Mouse (Mus musculus) midbrain, embryonic 15.5 days (tissue): ENCODE data around the gene Wnt4. TPM values are rescaled to one million over a fixed set of nuclear protein-coding genes. Genes with fewer than 3 reads are reported as not detected.

ENCODE experiments used
- ATAC-seq: fragments of 200-750 bp; cut with Nextera tagmentation; replicated peaks from 2 replicates; pipeline ENCODE4 v1.8.0; 2017; ENCODE audit warnings: moderate TSS enrichment
- H3K27ac ChIP-seq: fragments of 300-500 bp; sonication (generic); 2 replicates; pipeline ENCODE4 v1.5.1; 2015; ENCODE audit warnings: mild to moderate bottlenecking, inconsistent platforms
- H3K27me3 ChIP-seq: fragments of 300-500 bp; sonication (generic); replicated peaks from 2 replicates; pipeline ENCODE4 v1.6.1; 2015; ENCODE audit warnings: inconsistent platforms
- H3K36me3 ChIP-seq: fragments of 300-500 bp; sonication (generic); replicated peaks from 2 replicates; pipeline ENCODE4 v1.6.1; 2015; ENCODE audit warnings: inconsistent platforms
- H3K4me1 ChIP-seq: fragments of 300-500 bp; sonication (generic); 2 replicates; pipeline ENCODE4 v1.6.1; 2015; ENCODE audit warnings: inconsistent platforms
- H3K4me2 ChIP-seq: fragments of 300-500 bp; sonication (generic); 2 replicates; pipeline ENCODE4 v1.6.1; 2015; ENCODE audit warnings: inconsistent platforms, mild to moderate bottlenecking, moderate library complexity
- H3K4me3 ChIP-seq: fragments of 300-500 bp; sonication (generic); 2 replicates; pipeline ENCODE4 v1.5.1; 2015; ENCODE audit warnings: mild to moderate bottlenecking, inconsistent platforms
- H3K9ac ChIP-seq: fragments of 300-500 bp; sonication (generic); 2 replicates; pipeline ENCODE4 v1.6.1; 2015; ENCODE audit warnings: mild to moderate bottlenecking, inconsistent platforms
- H3K9me3 ChIP-seq: fragments of 300-500 bp; sonication (generic); 2 replicates; pipeline ENCODE4 v1.6.1; 2016; ENCODE audit warnings: inconsistent platforms
- WGBS: fragments of 180-500 bp; shearing (Covaris S2); methylation state at CpG from one replicate; pipeline ENCODE4 v1.1.7; 2015; ENCODE audit warnings: mixed read lengths; 5-methylcytosine and 5-hydroxymethylcytosine counted together
- polyA plus RNA-seq: library from polyadenylated mRNA; unstranded; fragments of >200 nt; fragmentation: Nextera tagmentation; extraction: Ambion mirVana; gene quantifications from 2 replicates; pipeline ENCODE4 v1.2.1, GENCODE M21; 2015

The Wnt4 gene
- polyA plus RNA-seq, 1 experiment from 2014 or later = 3.4 TPM

DNA sequence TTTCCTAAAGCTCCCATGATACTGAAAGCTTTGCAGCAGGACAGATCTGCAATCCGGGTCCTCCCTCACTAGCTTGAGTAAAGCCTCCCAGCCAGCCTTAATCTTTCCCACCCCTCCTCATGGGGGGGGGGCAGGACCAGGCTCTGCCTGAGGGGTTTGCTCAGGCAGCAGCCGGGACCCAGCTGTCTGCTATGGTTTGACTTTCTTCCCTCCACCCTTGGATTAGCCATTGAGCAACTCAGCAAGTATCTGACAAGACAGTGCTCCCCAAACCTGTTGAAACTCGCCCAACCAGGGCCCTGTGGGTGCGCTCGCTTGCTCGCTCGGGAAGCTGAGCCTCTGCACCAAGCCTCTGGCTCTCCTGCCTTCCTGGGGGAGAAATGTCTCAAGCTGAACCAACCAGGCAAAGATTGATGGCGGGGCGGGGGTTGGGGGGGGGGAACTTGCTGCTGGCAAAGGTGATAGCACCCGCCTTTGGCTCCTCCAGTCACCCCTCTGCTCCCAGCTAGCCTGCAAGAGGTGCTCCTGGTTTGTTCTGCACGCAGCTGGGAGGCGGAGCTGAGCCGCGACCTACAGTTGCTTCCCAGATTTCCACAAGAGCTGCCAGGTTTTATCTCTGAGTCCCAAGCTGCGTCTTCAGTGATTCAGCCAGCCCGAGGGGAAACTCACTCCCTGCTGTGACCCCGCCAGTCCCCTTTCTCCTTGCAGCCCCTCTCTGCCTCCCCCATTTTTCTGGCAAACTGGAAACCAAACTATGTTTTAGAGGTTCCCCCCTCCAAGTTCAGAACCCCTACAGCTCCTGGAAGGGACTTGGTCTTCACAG, 5.5 kb downstream of the Wnt4 start:
- no peaks in the 10 kb centered on the region for H3K9me3 ChIP-seq
- no peak overlapping the region for H3K4me2 ChIP-seq
- 9% methylated on average over 17 of the region's 17 CpGs for WGBS
- H3K27me3 ChIP-seq = peaks cover 39% of the 10 kb centered on the region
- H3K27ac ChIP-seq = no peak overlapping the region
- no peak overlapping the region for H3K9ac ChIP-seq
- no peaks in the 10 kb centered on the region for H3K36me3 ChIP-seq
- no peak overlapping the region for H3K4me3 ChIP-seq
- peaks cover 27% of the 10 kb centered on the region for H3K4me1 ChIP-seq
- no peak for ATAC-seq

DNA sequence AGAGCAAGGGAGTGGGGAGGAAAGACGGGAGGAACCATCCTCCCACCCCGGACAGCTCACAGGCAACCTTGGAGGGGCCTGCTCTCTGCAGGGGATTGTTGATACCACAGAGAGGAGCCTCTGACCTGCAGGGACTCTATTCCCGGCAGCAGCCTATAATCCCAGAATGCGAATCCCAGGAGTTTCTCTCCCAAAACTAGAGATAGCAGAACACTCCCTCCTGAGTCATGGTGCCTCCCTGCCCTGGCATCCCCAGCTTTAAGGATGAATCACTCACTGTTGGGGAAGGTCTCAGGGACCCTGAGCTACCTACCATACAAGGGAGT, 6.1 kb downstream of the Wnt4 start:
- H3K36me3 ChIP-seq = no peaks in the 10 kb centered on the region
- no peak overlapping the region for H3K9ac ChIP-seq
- peaks cover 22% of the 10 kb centered on the region for H3K4me1 ChIP-seq
- H3K27ac ChIP-seq = no peak overlapping the region
- no peak for ATAC-seq
- 16% methylated on average over 4 of the region's 4 CpGs for WGBS
- H3K27me3 ChIP-seq = peaks cover 33% of the 10 kb centered on the region
- H3K9me3 ChIP-seq = no peaks in the 10 kb centered on the region
- no peak overlapping the region for H3K4me3 ChIP-seq
- no peak overlapping the region for H3K4me2 ChIP-seq

DNA sequence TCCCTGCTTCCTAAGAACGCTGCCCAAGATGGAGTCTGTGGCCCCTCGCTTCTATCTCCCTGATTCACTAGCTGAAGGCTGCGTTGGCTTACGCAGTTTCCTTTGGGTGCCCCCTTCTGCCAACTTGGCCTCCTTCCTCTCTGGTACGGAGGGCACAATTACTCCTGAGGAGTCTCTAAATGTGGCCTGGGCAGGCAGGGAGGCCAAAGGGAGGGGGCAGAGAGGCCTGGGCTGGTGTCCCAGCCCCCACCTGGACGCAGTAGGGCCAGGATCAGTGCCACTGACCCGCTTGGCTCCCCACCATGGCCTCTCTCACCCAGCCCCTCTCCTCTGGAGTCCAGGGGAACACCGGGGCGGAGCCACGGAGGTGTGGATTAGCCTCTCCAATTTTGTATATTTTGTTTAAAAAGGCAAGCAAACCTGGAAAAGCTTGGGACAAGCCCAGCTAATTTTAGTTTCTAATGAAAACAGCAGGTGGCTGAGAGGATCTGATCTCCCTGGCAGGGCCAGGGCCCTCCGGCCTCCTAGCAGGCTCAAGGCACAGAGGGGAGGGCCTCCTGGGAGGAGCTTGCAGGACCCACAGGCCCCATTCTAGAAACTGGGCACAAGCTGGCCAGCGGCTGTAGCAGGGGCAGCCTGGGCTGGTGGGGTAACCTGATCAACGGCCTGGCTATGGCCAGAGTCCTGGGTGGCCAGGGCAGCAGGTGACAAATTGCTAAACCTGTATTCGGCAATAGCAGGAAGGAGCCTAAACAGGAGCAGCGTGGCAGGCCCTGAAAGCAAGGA, 8.8 kb downstream of the Wnt4 start:
- Histone ChIP-seq H3K9me3 (no peaks in the 10 kb centered on the region), H3K4me2 (no peak overlapping the region), H3K9ac (no peak overlapping the region), H3K4me1 (peaks cover 8% of the 10 kb centered on the region; the same call in 1 of the 2 replicates), H3K27me3 (peaks cover 20% of the 10 kb centered on the region; the same call in 1 of the 2 replicates), H3K27ac (no peak overlapping the region), H3K36me3 (no peaks in the 10 kb centered on the region), H3K4me3 (no peak overlapping the region)
- no peak for ATAC-seq
- 66% methylated on average over 15 of the region's 15 CpGs for WGBS

DNA sequence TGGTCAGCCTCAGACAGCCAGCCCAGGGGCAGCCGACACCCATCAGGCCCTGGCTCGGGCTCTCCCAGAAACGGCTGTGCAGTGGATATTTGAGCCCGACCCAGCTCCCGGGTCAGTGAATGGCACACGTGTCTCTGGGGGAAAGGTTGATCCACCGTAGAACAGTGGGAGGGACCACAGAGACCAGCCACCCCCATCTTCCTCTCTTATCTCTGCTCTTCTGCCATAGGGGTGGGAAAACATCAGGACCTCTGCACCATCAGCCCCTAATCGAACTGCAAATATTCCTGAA, 9.3 kb downstream of the Wnt4 start:
- H3K36me3 ChIP-seq = no peaks in the 10 kb centered on the region
- WGBS = 54% methylated on average over 8 of the region's 8 CpGs
- H3K4me3 ChIP-seq = no peak overlapping the region
- no peak overlapping the region for H3K9ac ChIP-seq
- no peak for ATAC-seq
- no peak overlapping the region for H3K27ac ChIP-seq
- H3K27me3 ChIP-seq = peaks cover 16% of the 10 kb centered on the region; the same call in 1 of the 2 replicates
- H3K4me1 ChIP-seq = peaks cover 8% of the 10 kb centered on the region; the same call in 1 of the 2 replicates
- H3K4me2 ChIP-seq = no peak overlapping the region
- no peaks in the 10 kb centered on the region for H3K9me3 ChIP-seq

DNA sequence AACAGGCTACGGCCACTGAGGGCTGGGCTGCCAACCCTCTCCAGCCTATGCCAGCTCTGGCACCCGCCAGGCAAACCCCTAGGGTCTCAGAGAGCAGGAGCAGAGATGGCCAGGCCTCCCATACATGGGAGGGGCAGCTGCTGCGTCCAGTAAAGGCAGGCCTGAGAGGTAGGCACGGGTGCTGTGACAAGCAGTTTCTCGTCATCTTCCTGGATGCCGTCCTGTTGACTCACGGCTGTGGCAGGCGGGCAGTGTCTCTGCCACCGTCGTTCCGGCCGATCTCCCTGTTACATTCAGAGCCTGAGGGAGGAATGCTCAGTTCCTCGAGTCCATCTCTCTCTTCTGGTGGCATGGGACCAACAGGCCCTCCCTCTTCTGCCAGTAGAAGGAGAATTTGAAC, 9.9 kb downstream of the Wnt4 start:
- Histone ChIP-seq H3K4me1 (peaks cover 8% of the 10 kb centered on the region; the same call in 1 of the 2 replicates), H3K27me3 (peaks cover 13% of the 10 kb centered on the region; the same call in 1 of the 2 replicates), H3K4me2 (no peak overlapping the region), H3K9me3 (no peaks in the 10 kb centered on the region), H3K4me3 (no peak overlapping the region), H3K9ac (no peak overlapping the region), H3K27ac (no peak overlapping the region), H3K36me3 (no peaks in the 10 kb centered on the region)
- WGBS = 84% methylated on average over 13 of the region's 13 CpGs
- ATAC-seq = no peak

DNA sequence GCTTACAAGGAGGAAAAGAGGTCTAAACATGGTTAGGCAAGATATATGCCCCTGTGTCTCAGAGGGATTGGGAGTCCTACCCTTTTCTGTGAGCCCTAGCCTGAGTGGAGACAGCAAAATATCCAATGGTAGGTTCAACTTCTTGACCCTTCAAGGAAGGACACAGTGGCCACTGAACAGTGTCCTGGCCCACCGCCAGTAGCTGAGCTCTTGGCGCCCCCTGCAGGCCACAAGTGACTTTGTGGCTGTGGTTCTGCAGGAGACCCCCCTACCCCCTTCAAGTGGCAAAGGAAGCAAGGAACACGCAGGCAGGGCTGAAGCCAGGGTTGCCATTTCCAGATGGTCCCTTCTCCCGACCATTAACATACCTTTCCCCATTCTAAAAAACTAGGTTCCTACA, 10.5 kb downstream of the Wnt4 start:
- no peak for ATAC-seq
- Histone ChIP-seq H3K9ac (no peak overlapping the region), H3K27me3 (peaks cover 9% of the 10 kb centered on the region; the same call in 1 of the 2 replicates), H3K4me2 (no peak overlapping the region), H3K4me1 (peaks cover 4% of the 10 kb centered on the region; the same call in 1 of the 2 replicates), H3K4me3 (no peak overlapping the region), H3K27ac (no peak overlapping the region), H3K9me3 (no peaks in the 10 kb centered on the region), H3K36me3 (no peaks in the 10 kb centered on the region)
- 5% methylated on average over 4 of the region's 4 CpGs for WGBS

DNA sequence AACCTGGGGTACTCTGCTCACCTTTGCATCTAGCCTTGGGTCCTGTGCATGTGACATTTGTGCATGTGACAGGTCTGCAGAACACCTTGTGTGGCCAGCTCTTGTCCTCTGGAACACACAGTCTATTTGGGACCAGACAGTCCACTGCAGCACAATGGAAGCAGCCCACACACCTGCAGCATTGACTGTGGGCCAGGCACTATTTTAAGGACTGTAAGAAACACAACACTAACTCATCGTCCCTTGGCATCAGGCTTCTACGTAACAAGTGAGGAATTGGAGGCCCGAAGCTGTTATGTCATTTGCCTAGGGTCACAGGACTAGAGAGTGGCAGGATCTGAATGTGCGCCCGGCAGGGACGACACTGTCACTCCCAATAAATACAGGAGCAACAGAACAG, 12.4 kb downstream of the Wnt4 start:
- ATAC-seq = no peak
- WGBS = 91% methylated on average over 6 of the region's 6 CpGs
- H3K4me2 ChIP-seq = no peak overlapping the region
- no peaks in the 10 kb centered on the region for H3K36me3 ChIP-seq
- H3K9me3 ChIP-seq = no peaks in the 10 kb centered on the region
- no peak overlapping the region for H3K4me3 ChIP-seq
- no peaks in the 10 kb centered on the region for H3K27me3 ChIP-seq
- no peak overlapping the region for H3K9ac ChIP-seq
- H3K27ac ChIP-seq = no peak overlapping the region
- no peaks in the 10 kb centered on the region for H3K4me1 ChIP-seq

DNA sequence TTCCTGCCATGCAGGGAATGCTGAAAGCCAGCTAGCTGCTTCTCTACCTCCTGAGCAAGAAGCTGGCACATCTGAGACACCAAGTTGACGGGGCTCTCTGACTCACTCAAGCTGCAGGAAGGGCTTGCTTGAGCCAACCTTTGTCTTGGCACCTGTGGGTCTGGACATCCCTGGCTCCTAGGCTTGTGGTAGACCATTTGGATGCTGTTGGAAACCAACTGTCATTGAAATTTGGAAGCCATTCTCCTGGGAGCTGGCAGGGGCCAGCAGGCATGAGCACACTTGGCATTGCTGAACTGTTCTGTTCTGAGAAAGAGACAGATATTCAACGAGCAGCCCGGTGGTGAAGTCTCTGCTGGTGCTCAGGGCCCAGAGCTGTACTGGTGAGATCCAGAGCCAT, 13.0 kb downstream of the Wnt4 start:
- no peak overlapping the region for H3K27ac ChIP-seq
- no peaks in the 10 kb centered on the region for H3K36me3 ChIP-seq
- no peak for ATAC-seq
- WGBS = 92% methylated on average over 3 of the region's 3 CpGs
- no peak overlapping the region for H3K9ac ChIP-seq
- H3K4me3 ChIP-seq = no peak overlapping the region
- H3K4me2 ChIP-seq = no peak overlapping the region
- H3K27me3 ChIP-seq = no peaks in the 10 kb centered on the region
- H3K4me1 ChIP-seq = no peaks in the 10 kb centered on the region
- no peaks in the 10 kb centered on the region for H3K9me3 ChIP-seq

DNA sequence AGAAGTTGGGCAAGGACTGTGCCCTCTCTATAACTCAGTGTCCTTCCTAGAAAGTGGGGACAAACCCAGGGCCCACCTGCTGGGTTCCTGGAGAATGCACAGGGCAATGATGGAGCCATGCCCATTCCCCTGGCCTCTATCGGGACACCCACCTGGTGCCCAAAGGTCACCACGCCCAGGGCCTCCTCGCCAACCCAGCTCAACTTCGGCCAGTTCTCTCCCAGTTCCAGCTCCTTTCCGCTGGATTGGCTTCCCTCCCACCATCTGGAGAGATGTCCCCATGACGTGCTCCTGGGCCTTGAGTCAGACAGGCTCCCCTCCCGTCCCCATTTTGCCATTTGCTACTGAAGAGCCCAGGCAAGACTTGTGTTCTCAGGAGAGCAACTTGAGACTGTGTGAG, 15.3 kb downstream of the Wnt4 start:
- Histone ChIP-seq H3K9ac (no peak overlapping the region), H3K4me1 (no peaks in the 10 kb centered on the region), H3K27me3 (no peaks in the 10 kb centered on the region), H3K36me3 (no peaks in the 10 kb centered on the region), H3K4me3 (no peak overlapping the region), H3K4me2 (no peak overlapping the region), H3K27ac (no peak overlapping the region), H3K9me3 (no peaks in the 10 kb centered on the region)
- no peak for ATAC-seq
- WGBS = 89% methylated on average over 7 of the region's 7 CpGs

DNA sequence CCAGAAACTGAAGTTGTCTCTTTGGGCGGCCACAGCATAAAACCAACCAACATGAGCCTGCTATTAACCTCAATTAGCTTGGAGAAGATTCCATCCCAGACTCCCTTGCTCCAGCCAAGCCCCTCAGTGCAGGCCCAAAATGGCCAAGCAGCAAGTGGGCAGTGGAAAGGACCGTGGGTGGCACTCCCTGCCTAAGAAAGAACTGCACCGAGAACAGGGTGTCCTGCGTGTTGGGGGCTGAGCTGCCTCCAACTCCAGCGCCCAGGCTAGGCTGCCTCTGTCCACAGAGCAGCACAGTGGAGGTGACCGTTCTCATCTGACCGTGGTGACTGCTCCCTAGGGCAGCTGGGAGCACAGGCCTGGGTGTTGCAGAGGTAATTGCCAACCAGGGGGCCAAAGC, 16.7 kb downstream of the Wnt4 start:
- ATAC-seq = no peak

DNA sequence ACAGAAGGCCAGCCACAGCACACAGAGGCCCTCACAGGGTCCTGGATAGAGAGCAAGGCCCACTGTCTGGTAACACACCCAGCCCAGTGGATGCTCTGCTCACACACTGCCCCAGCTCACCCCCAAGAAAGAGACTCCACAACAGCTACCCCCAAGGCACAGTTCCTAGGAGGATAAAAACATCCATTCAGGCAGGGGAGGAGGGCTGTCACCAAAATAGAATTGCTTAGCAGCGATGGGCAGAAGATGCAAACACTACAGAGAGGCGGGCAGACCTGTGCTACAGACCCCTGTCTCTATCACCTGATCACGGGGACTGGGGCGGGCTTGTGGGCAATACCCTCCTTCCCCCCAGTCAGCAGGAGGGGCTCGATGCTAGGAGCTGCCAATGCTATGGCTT, 17.2 kb downstream of the Wnt4 start:
- Histone ChIP-seq H3K27me3 (no peaks in the 10 kb centered on the region), H3K9ac (no peak overlapping the region), H3K4me1 (no peaks in the 10 kb centered on the region), H3K4me3 (no peak overlapping the region), H3K27ac (no peak overlapping the region), H3K4me2 (no peak overlapping the region), H3K9me3 (no peaks in the 10 kb centered on the region), H3K36me3 (no peaks in the 10 kb centered on the region)
- WGBS = 81% methylated on average over 5 of the region's 5 CpGs
- ATAC-seq = no peak

More for the DNA sequence above, 16.7 kb downstream of the Wnt4 start:
- 85% methylated on average over 7 of the region's 7 CpGs for WGBS
- no peaks in the 10 kb centered on the region for H3K36me3 ChIP-seq
- H3K27me3 ChIP-seq = no peaks in the 10 kb centered on the region
- H3K4me2 ChIP-seq = no peak overlapping the region
- no peaks in the 10 kb centered on the region for H3K4me1 ChIP-seq
- H3K9me3 ChIP-seq = no peaks in the 10 kb centered on the region
- no peak overlapping the region for H3K27ac ChIP-seq
- H3K9ac ChIP-seq = no peak overlapping the region
- H3K4me3 ChIP-seq = no peak overlapping the region

DNA sequence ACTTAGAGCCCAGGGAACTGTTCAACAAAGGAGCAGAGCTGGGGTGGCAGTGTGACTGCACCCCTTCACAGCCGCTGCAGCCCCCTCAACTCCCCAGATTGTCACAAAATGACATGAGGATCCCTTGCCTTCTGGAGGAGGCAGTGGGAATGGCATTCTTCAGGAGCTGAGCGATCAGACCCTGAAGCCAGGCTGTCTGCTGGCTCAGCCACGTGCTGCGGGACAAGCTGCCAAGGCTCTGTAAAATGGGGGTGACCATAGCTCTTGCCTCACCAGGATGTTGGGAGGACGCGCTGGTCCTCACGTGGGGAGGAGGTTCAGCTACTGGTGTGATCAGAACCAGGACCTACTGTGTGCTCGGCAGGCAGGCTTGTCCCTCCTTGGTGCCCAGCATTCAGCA, 17.7 kb downstream of the Wnt4 start:
- ATAC-seq = no peak
- no peaks in the 10 kb centered on the region for H3K4me1 ChIP-seq
- no peak overlapping the region for H3K27ac ChIP-seq
- WGBS = 89% methylated on average over 8 of the region's 8 CpGs
- no peaks in the 10 kb centered on the region for H3K9me3 ChIP-seq
- no peaks in the 10 kb centered on the region for H3K27me3 ChIP-seq
- no peak overlapping the region for H3K4me2 ChIP-seq
- no peaks in the 10 kb centered on the region for H3K36me3 ChIP-seq
- H3K4me3 ChIP-seq = no peak overlapping the region
- no peak overlapping the region for H3K9ac ChIP-seq

DNA sequence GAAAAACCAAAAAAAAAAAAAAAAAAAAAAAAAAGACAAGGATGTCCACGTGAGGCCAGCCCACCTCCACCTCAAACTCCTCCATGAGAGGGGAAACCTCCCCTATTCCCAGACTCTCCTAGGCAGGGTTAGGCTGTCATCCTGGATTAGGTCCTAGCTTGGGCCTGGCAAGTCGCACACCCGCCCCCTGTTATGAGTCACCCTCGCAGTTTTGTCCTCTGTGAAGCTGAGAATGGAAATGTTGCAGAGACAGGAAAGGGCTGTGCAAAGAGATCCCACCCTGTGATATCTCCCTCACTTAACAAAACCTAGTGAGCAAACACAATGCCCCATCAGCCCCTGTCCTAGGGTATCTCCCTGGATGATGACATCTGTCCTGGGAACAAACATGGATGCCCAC, 20.3 kb downstream of the Wnt4 start:
- no peak overlapping the region for H3K4me2 ChIP-seq
- no peaks in the 10 kb centered on the region for H3K9me3 ChIP-seq
- ATAC-seq = no peak
- WGBS = 97% methylated on average over 4 of the region's 4 CpGs
- H3K36me3 ChIP-seq = no peaks in the 10 kb centered on the region
- H3K4me3 ChIP-seq = no peak overlapping the region
- no peak overlapping the region for H3K27ac ChIP-seq
- H3K4me1 ChIP-seq = 0 out of 2 replicates have a peak, but pooled peaks cover 7% of the 10 kb centered on the region
- H3K27me3 ChIP-seq = no peaks in the 10 kb centered on the region
- no peak overlapping the region for H3K9ac ChIP-seq
